Mouse (Mus musculus): ENCODE results near the gene Rab42. TPM values are rescaled to one million over a fixed set of nuclear protein-coding genes. Genes with fewer than 3 reads are reported as not detected.

Gene Rab42
- polyA plus RNA-seq (2015; fragmentation: Nextera tagmentation; extraction: Ambion mirVana): 2.0 and 2.4 TPM in 2 replicates

DNA sequence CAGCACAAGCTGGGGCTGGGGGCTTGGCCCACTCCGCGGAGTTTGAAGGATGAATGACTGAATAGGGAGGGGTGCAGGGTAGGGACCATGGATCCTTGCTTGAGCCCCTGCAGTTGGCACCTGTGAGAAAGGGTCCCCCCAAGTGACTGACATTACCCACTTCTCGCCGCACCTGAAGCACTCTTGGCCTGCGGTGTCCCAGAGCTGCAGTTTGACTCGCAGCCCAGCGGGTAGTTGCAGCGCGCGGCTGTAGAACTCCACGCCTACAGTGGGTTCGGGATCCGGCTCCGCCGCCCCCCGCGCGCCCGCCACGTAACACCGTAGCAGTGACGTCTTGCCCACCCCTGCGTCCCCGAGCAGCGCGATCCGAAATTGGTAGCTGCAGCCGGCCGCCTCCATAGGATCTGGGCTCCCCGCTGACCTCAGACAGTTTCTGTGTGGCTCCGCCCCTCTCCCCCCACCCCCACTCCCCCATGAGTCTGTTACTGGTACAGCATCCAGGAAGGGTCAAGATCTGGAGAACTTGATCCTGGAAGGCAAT is at the start of gene Rab42:
Gene Rab42, minus strand, starts transcription at position 447 of the 541 bp plus-strand sequence.
- H3K36me3 ChIP-seq (replicated peaks): no peaks in the 10 kb centered on the region
- peak within 1 kb of the TSS; percentile 45 for H3K9ac ChIP-seq
- WGBS: 1% methylated on average over 31 of the region's 31 CpGs
- H3K27ac ChIP-seq: no peak within 1 kb of the TSS
- H3K27me3 ChIP-seq (replicated peaks): no peaks in the 10 kb centered on the region
- no peaks in the 10 kb centered on the region for H3K9me3 ChIP-seq
- peak within 1 kb of the TSS; percentile 76 for H3K4me2 ChIP-seq
- H3K4me3 ChIP-seq: peak within 1 kb of the TSS; percentile 45
- peak; percentile 69 for ATAC-seq (replicated peaks)
- H3K4me1 ChIP-seq: peaks cover 8% of the 10 kb centered on the region

DNA sequence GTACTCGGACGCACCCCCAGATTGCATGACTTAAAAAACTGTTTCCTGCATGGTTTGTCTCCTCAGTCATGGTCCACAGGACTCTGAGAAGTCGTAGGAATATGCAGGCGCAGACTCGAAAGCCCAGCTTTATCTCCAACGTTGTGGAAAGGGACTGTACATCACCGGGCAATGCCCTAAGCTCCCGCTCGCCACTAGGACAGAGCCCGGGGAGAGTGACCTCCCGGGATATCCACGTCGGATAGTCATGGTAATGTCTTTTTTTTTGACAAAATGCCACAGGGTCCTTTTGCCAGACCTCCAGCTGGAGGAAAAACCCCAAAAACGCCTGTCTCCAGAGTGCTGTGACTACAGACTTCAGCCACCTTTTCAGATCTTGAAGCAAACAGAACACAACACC is 49.6 kb upstream of the Rab42 start:
- peak overlapping the region; percentile 88 for H3K4me2 ChIP-seq
- H3K9ac ChIP-seq: peak overlapping the region; percentile 83
- 0 out of 2 replicates have a peak, but pooled peaks have one; percentile 19 for ATAC-seq (replicated peaks)
- H3K36me3 ChIP-seq (replicated peaks): peaks cover 11% of the 10 kb centered on the region; the same call in 1 of the 2 replicates
- H3K27me3 ChIP-seq (replicated peaks): no peaks in the 10 kb centered on the region
- under 1% methylated on average over 14 of the region's 14 CpGs for WGBS
- no peaks in the 10 kb centered on the region for H3K9me3 ChIP-seq
- H3K4me3 ChIP-seq: peak overlapping the region; percentile 80
- no peak overlapping the region; the same call in 1 of the 2 replicates for H3K27ac ChIP-seq
- peaks cover 17% of the 10 kb centered on the region for H3K4me1 ChIP-seq

- Histone ChIP-seq H3K27ac (no peak overlapping the region), H3K36me3 (replicated peaks) (peaks cover 3% of the 10 kb centered on the region; the same call in 1 of the 2 replicates), H3K9ac (no peak overlapping the region), H3K27me3 (replicated peaks) (no peaks in the 10 kb centered on the region), H3K4me2 (no peak overlapping the region), H3K4me3 (no peak overlapping the region), H3K9me3 (no peaks in the 10 kb centered on the region), H3K4me1 (peaks cover 17% of the 10 kb centered on the region)
- ATAC-seq (replicated peaks): no peak
- WGBS: 33% methylated on average over 1 of the region's 1 CpGs
Observed at GRCm38 (mm10) chr4:132351401-132351800, 48.2 kb upstream of the Rab42 start.

GRCm38 (mm10) chr4:132350854-132351253 is 47.7 kb upstream of the Rab42 start:
- no peak overlapping the region for H3K9ac ChIP-seq
- no peak overlapping the region for H3K4me3 ChIP-seq
- ATAC-seq (replicated peaks): no peak
- H3K4me1 ChIP-seq: peaks cover 17% of the 10 kb centered on the region
- H3K27ac ChIP-seq: no peak overlapping the region
- H3K27me3 ChIP-seq (replicated peaks): no peaks in the 10 kb centered on the region
- H3K4me2 ChIP-seq: no peak overlapping the region
- peaks cover 3% of the 10 kb centered on the region; the same call in 1 of the 2 replicates for H3K36me3 ChIP-seq (replicated peaks)
- WGBS: 72% methylated on average over 3 of the region's 3 CpGs
- H3K9me3 ChIP-seq: no peaks in the 10 kb centered on the region

DNA sequence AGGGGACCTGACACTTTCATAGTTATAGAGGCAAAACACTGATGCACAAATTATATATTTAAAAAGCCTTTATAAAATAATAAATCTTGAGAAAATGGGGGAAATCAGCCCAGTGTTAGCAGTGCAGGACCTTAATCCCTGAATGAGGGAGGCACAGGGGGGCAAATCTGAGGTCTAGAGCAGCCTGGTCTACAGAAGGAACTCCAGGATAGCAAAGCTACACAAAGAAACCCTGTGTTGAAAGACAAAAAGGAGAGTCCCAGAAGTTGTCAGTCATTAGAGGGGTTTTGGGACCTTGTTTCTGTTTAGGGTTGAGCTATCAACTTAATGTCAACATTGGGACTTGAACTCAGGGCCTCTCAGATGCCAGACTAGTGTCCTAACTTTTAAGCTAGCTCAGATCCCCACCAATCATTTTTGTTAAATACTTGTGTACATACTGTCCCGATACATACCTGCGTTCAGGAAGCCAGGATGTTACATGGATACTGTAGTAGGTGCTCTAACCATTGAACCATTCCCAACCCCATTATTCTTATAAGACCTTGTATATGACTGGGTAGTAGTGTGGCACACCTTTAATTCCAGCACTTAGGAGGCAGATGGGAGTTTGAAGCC is 47.0 kb upstream of the Rab42 start:
- no peak for ATAC-seq (replicated peaks)
- no peak overlapping the region for H3K9ac ChIP-seq
- WGBS: 43% methylated on average over 2 of the region's 2 CpGs
- H3K27ac ChIP-seq: no peak overlapping the region
- no peaks in the 10 kb centered on the region for H3K27me3 ChIP-seq (replicated peaks)
- H3K4me3 ChIP-seq: no peak overlapping the region
- peaks cover 3% of the 10 kb centered on the region; the same call in 1 of the 2 replicates for H3K36me3 ChIP-seq (replicated peaks)
- H3K9me3 ChIP-seq: no peaks in the 10 kb centered on the region
- no peak overlapping the region for H3K4me2 ChIP-seq
- H3K4me1 ChIP-seq: peaks cover 17% of the 10 kb centered on the region

GRCm38 (mm10) chr4:132349495-132350122 is 46.4 kb upstream of the Rab42 start:
- Histone ChIP-seq H3K36me3 (replicated peaks) (peaks cover 3% of the 10 kb centered on the region; the same call in 1 of the 2 replicates), H3K4me1 (peaks cover 22% of the 10 kb centered on the region), H3K27ac (no peak overlapping the region), H3K4me2 (no peak overlapping the region), H3K4me3 (no peak overlapping the region), H3K27me3 (replicated peaks) (no peaks in the 10 kb centered on the region), H3K9ac (no peak overlapping the region), H3K9me3 (no peaks in the 10 kb centered on the region)
- no peak for ATAC-seq (replicated peaks)
- WGBS: 67% methylated on average over 3 of the region's 3 CpGs

DNA sequence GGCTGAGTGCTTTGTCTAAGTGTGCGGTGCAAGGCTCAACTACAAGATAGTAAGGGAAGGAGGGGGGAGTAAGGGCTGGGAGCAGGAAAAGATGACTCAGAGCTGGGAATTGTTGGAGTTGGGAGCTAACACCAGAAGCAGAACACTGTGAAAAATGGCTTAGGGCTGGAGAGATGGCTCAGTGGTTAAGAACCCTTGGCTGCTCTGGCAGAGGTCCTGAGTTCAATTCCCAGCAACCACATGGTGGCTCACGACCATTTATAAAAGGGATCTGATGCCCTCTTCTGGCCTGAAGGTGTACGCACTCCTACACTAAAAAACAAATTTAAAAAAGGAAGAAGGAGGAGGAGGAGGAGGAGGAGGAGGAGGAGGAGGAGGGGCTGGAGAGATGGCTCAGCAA is 43.5 kb upstream of the Rab42 start:
- Histone ChIP-seq H3K4me2 (no peak overlapping the region), H3K27me3 (replicated peaks) (no peaks in the 10 kb centered on the region), H3K27ac (no peak overlapping the region)

GRCm38 (mm10) chr4:132346261-132346660 is 43.1 kb upstream of the Rab42 start:
- WGBS: 90% methylated on average over 4 of the region's 4 CpGs
- Histone ChIP-seq H3K9me3 (no peaks in the 10 kb centered on the region), H3K9ac (no peak overlapping the region), H3K4me2 (no peak overlapping the region), H3K27me3 (replicated peaks) (no peaks in the 10 kb centered on the region), H3K27ac (no peak overlapping the region), H3K4me1 (peaks cover 15% of the 10 kb centered on the region), H3K36me3 (replicated peaks) (peaks cover 3% of the 10 kb centered on the region; the same call in 1 of the 2 replicates), H3K4me3 (no peak overlapping the region)
- no peak for ATAC-seq (replicated peaks)

More for the DNA sequence above, 43.5 kb upstream of the Rab42 start:
- Histone ChIP-seq H3K9me3 (no peaks in the 10 kb centered on the region), H3K4me3 (no peak overlapping the region), H3K36me3 (replicated peaks) (peaks cover 3% of the 10 kb centered on the region; the same call in 1 of the 2 replicates), H3K9ac (no peak overlapping the region), H3K4me1 (peaks cover 18% of the 10 kb centered on the region)
- ATAC-seq (replicated peaks): no peak
- WGBS: 51% methylated on average over 3 of the region's 3 CpGs

DNA sequence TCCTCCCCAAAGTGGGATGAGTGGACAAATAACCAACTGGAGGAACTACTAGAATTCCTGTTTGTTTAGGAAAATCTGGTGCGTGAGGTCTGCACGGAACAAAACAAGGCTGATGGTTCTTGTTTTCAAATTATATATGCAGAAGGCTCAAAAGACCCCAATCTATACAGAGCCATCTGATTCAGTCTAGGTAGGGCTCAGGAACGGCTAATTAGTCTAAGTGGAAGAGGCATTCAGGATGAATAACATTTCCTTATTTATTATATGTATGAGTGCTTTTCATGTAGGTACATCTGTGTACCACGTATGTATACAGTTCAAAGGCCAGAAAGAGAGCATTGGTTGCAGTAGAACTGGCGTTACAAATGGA is 42.6 kb upstream of the Rab42 start:
- Histone ChIP-seq H3K4me3 (peak overlapping the region; percentile 83), H3K4me2 (peak overlapping the region; percentile 89; the same call in 1 of the 2 replicates), H3K36me3 (replicated peaks) (peaks cover 2% of the 10 kb centered on the region; the same call in 1 of the 2 replicates), H3K27ac (no peak overlapping the region), H3K4me1 (peaks cover 15% of the 10 kb centered on the region), H3K9ac (no peak overlapping the region), H3K27me3 (replicated peaks) (no peaks in the 10 kb centered on the region), H3K9me3 (no peaks in the 10 kb centered on the region)
- peak; percentile 32; the same call in 1 of the 2 replicates for ATAC-seq (replicated peaks)
- 47% methylated on average over 5 of the region's 5 CpGs for WGBS

DNA sequence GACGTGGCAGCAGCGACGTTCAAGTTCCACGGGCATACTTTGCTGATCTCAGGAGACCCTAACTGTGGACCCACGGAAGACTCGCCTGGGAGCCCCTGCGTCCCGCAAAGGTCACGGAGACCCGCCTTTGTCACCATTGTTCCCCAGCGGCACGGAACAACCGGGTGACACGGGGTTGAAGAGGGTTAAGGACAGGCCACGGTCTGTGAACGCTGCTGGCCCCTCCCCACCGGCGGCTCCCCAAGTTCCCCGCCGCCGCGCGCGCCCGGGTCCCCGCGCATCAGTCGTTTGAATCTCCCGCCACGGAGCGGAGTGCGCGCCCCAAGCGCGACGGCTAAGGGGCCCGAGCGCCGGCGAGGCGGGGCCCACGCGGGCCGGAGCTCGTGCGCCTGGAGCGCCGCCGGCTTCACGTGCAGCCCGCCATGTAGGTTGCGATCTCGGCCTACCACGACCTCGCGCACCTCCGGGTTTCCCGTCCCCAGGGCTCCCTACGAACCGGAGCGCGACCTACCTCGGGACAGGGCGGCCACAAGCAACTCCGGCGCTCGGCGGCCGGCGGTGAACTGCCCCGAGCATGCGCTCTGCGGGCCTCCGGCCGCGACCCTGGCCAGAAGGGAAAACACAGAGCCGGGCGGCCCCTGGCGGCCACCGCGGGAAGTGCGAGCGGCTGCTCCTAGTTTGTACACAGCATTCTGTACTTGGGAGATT is 42.1 kb upstream of the Rab42 start:
- peak overlapping the region; percentile 89 for H3K4me2 ChIP-seq
- H3K27me3 ChIP-seq (replicated peaks): no peaks in the 10 kb centered on the region
- no peaks in the 10 kb centered on the region for H3K36me3 ChIP-seq (replicated peaks)
- H3K9me3 ChIP-seq: no peaks in the 10 kb centered on the region
- peak; percentile 91 for ATAC-seq (replicated peaks)
- peak overlapping the region; percentile 83 for H3K4me3 ChIP-seq
- peak overlapping the region; percentile 51; the same call in 1 of the 2 replicates for H3K27ac ChIP-seq
- peaks cover 15% of the 10 kb centered on the region for H3K4me1 ChIP-seq
- WGBS: under 1% methylated on average over 80 of the region's 83 CpGs
- peak overlapping the region; percentile 69 for H3K9ac ChIP-seq

GRCm38 (mm10) chr4:132344403-132345134 is 41.4 kb upstream of the Rab42 start:
- peak overlapping the region; percentile 89 for H3K4me2 ChIP-seq
- 0 out of 2 replicates have a peak, but pooled peaks have one; percentile 22 for ATAC-seq (replicated peaks)
- peak overlapping the region; percentile 69; the same call in 1 of the 2 replicates for H3K9ac ChIP-seq
- no peak overlapping the region for H3K27ac ChIP-seq
- H3K4me1 ChIP-seq: peaks cover 15% of the 10 kb centered on the region
- no peaks in the 10 kb centered on the region for H3K36me3 ChIP-seq (replicated peaks)
- H3K9me3 ChIP-seq: no peaks in the 10 kb centered on the region
- H3K4me3 ChIP-seq: peak overlapping the region; percentile 83
- 6% methylated on average over 13 of the region's 13 CpGs for WGBS
- H3K27me3 ChIP-seq (replicated peaks): no peaks in the 10 kb centered on the region
